Mouse (Mus musculus) erythroblast, embryonic 14.5 days (primary cell): ENCODE measurements around the gene Gm21764. TPM values are rescaled to one million over a fixed set of nuclear protein-coding genes. Genes with fewer than 3 reads are reported as not detected.
"Not testable (repeated sequence)": the region's sequence is repeated elsewhere in the genome, so short reads cannot be mapped to it uniquely, and the experiment has no call there.

ENCODE experiments used
- H3K27me3 ChIP-seq: 2 replicates; pipeline ENCODE4 v1.6.1; 2012; ENCODE audit warnings: inconsistent platforms; ENCODE audit not compliant: control insufficient read depth
- H3K36me3 ChIP-seq: 2 replicates; pipeline ENCODE4 v1.6.1; 2012; ENCODE audit warnings: mild to moderate bottlenecking, inconsistent platforms; ENCODE audit not compliant: control insufficient read depth
- H3K4me1 ChIP-seq: 2 replicates; pipeline ENCODE4 v1.6.1; 2012; ENCODE audit warnings: inconsistent platforms; ENCODE audit not compliant: control insufficient read depth
- H3K4me3 ChIP-seq: replicated peaks from 2 replicates; pipeline ENCODE3; 2012; ENCODE audit warnings: moderate library complexity, mild to moderate bottlenecking, inconsistent platforms
- H3K9me3 ChIP-seq: 2 replicates; pipeline ENCODE4 v1.6.1; 2012; ENCODE audit warnings: low read length, inconsistent platforms, mixed read lengths; ENCODE audit not compliant: control insufficient read depth
- polyA plus RNA-seq: library from polyadenylated mRNA; stranded (reverse); fragments of >175 nt; gene quantifications from 2 replicates; pipeline ENCODE4 v1.2.3, GENCODE M21; 2012

Gm21764 gene
- polyA plus RNA-seq: not detected in 2 replicates

- not testable (repeated sequence) for H3K36me3 ChIP-seq, H3K9me3 ChIP-seq, H3K4me3 ChIP-seq, H3K27me3 ChIP-seq, H3K4me1 ChIP-seq
These were observed at the start of gene Gm21764 for GRCm38 (mm10) chrY:18061712-18062111. Gene Gm21764 (minus strand): TSS chrY:18061812.

GRCm38 (mm10) chrY:18088816-18089215 lies 27.2 kb upstream of the Gm21764 start, which contains the start of gene Ssty1:
Gene Ssty1 (plus strand): TSS chrY:18089116.
- H3K36me3 ChIP-seq, H3K9me3 ChIP-seq: not testable (repeated sequence)

More at GRCm38 (mm10) chrY:18088816-18089215, 27.2 kb upstream of the Gm21764 start, which contains the start of gene Ssty1:
- H3K4me3 ChIP-seq, H3K27me3 ChIP-seq, H3K4me1 ChIP-seq: not testable (repeated sequence)

Other genes starting within 250 kb of the Gm21764 start
- not detected in 2 replicates for gene Gm21904, start 215.5 kb downstream of the Gm21764 start, polyA plus RNA-seq
- not detected in 2 replicates for gene Gm20772, start 187.1 kb downstream of the Gm21764 start, polyA plus RNA-seq
- not detected in 2 replicates for gene Gm20831, start 187.1 kb downstream of the Gm21764 start, polyA plus RNA-seq
- not detected in 2 replicates for gene Srsy, start 124.5 kb downstream of the Gm21764 start, polyA plus RNA-seq
- gene Ssty1, start 27.3 kb upstream of the Gm21764 start, polyA plus RNA-seq: not detected in 2 replicates